Mouse (Mus musculus) limb, embryonic 10.5 days (tissue): Measurements from ENCODE around the gene Rgp1. TPM values are rescaled to one million over a fixed set of nuclear protein-coding genes. Genes with fewer than 3 reads are reported as not detected.

Experiments
- DNase-seq: peaks from one replicate; pipeline ENCODE4 v3.0.0-alpha.2; 2017; ENCODE audit warnings: low spot score
- H3K27ac ChIP-seq: fragments of 300-500 bp; sonication (generic); 2 replicates; pipeline ENCODE4 v1.5.1; 2016; ENCODE audit warnings: mild to moderate bottlenecking
- H3K27me3 ChIP-seq: fragments of 300-500 bp; sonication (generic); 2 replicates; pipeline ENCODE4 v1.6.1; 2016; ENCODE audit warnings: low read depth, mild to moderate bottlenecking; ENCODE audit not compliant: poor library complexity, severe bottlenecking
- H3K36me3 ChIP-seq: fragments of 300-500 bp; sonication (generic); 2 replicates; pipeline ENCODE4 v1.6.1; 2016; ENCODE audit warnings: mild to moderate bottlenecking, moderate library complexity
- H3K4me1 ChIP-seq: fragments of 300-500 bp; sonication (generic); 2 replicates; pipeline ENCODE4 v1.6.1; 2016
- H3K4me3 ChIP-seq: fragments of 300-500 bp; sonication (generic); 2 replicates; pipeline ENCODE4 v1.5.1; 2016; ENCODE audit warnings: mild to moderate bottlenecking, moderate library complexity
- H3K9me3 ChIP-seq: fragments of 300-500 bp; sonication (generic); replicated peaks from 2 replicates; pipeline ENCODE4 v1.6.1; 2016; ENCODE audit warnings: mild to moderate bottlenecking
- WGBS: fragments of 180-500 bp; shearing (Covaris S2); methylation state at CpG from one replicate; pipeline ENCODE4 v1.1.7; 2016; 5-methylcytosine and 5-hydroxymethylcytosine counted together
- polyA plus RNA-seq: library from polyadenylated mRNA; unstranded; fragments of >200 nt; fragmentation: Nextera tagmentation; extraction: Ambion mirVana; gene quantifications from 2 replicates; pipeline ENCODE4 v1.2.1, GENCODE M21; 2016

The Rgp1 gene
- polyA plus RNA-seq, 1 experiment from 2014 or later = 30.0 TPM

DNA sequence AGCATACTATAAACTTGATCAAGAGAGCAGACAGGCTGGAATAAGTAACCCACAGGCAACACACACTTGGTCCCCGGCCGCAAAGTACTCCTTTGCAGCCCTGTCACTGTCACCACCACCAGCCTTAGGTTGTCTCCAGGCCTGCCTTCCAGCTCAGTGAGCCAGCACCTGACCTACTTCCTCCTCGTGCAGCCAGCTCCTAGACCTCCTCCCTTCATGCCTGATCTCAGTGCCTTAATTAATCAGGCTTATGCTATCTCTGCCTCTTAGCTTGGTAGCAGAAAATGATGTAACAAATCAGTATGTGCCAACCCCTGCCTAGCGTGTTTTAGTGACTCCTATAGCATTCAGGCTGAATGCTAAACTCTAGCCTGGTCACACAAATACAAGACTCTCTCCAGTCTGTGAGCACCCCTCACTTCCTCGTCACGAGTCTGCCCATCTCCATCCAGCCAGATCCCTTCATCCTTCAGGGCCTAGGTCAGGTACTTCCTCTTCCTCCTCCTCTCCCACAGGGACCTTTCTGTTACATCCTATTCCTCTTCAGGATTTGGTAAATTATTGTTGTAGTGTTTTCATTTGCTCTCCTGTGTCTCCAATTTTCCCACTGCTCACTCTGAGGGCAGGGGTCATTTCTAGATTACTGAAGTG, 7.0 kb upstream of the Rgp1 start:
- H3K27ac ChIP-seq = no peak overlapping the region
- H3K36me3 ChIP-seq = peaks cover 89% of the 10 kb centered on the region
- H3K4me1 ChIP-seq = peaks cover 11% of the 10 kb centered on the region

DNA sequence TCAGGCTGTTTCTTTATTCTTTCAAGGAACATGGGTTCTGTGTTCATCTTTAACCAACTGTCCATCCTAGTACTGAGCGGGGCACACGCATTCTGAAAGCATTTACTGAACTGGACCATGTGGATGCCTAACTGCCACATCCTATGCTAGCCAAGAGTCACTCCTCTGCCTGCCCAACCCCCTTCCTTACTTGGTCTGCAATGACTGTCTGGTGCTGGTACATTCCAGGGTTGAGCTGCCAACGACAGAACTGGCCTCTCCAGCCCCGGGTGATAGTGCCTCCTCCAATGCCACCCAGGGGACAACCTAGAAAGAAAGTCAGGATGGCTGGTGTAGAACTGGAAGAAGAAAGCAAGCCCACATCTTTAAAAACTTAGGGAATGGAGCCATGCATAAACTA, 5.0 kb upstream of the Rgp1 start:
- Histone ChIP-seq H3K4me1 (peaks cover 31% of the 10 kb centered on the region), H3K4me3 (no peak overlapping the region), H3K9me3 (no peaks in the 10 kb centered on the region), H3K36me3 (peaks cover 73% of the 10 kb centered on the region), H3K27ac (no peak overlapping the region), H3K27me3 (no peaks in the 10 kb centered on the region)
- no peak for DNase-seq
- WGBS = 91% methylated on average over 4 of the region's 4 CpGs

More for the DNA sequence above, 7.0 kb upstream of the Rgp1 start:
- Histone ChIP-seq H3K9me3 (no peaks in the 10 kb centered on the region), H3K4me3 (no peak overlapping the region), H3K27me3 (no peaks in the 10 kb centered on the region)
- WGBS = 89% methylated on average over 6 of the region's 6 CpGs
- DNase-seq = no peak

DNA sequence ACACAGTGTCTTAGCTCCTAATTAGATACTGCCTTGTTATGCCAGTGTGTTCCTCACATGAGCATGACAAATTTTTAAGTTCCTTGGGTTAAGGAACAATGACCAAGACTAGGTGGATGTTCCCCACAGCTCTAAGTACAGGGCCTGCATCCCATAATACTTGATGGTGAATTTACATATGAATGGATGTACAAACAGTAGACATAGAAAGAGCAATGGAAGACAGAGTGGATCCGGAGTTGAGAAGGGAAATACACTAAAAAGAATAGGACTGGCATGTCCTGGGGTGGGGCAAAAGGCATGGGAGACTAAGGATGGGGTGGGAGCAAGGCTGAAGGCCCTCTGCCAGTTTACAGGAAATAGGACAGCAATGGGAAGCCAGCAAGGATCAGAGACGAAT, 3.2 kb upstream of the Rgp1 start:
- Histone ChIP-seq H3K27ac (no peak overlapping the region), H3K9me3 (no peaks in the 10 kb centered on the region), H3K4me3 (no peak overlapping the region), H3K4me1 (peaks cover 39% of the 10 kb centered on the region), H3K27me3 (no peaks in the 10 kb centered on the region), H3K36me3 (peaks cover 59% of the 10 kb centered on the region)
- 87% methylated on average over 2 of the region's 2 CpGs for WGBS
- DNase-seq = no peak

DNA sequence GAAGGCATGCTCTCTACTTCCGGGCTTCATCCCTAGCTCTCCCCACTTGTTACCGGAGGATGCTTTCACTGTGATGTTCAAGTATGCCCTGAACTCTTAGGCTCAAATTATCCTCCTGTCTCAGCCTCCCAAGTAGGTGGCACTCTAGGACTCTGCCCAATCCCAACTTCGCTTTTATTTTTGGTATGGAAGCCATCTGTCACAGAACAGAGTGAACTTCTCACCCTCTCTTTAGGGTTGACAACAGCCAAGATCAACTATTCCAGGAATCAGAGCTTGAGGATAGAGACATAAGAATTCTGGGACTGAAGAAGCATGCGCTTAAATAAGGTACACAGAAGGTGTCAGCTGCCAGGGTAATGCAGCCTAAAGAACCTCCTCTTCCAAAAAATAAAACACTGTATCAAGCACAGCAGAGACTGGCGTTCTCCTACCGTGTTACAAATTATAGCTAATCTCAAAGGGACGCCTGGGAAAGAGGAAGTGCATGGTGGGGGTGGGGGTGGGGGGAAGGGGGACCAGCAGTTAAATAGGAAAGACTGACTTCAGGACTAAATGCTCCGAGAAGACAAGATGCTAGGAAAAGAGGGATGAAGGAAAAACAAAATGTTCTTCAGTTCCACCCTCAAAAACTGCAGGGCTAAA, 1.2 kb upstream of the Rgp1 start:
- WGBS = 58% methylated on average over 8 of the region's 8 CpGs
- no peak for DNase-seq
- peaks cover 59% of the 10 kb centered on the region for H3K36me3 ChIP-seq
- no peaks in the 10 kb centered on the region for H3K27me3 ChIP-seq
- peak overlapping the region; percentile 84 for H3K4me3 ChIP-seq
- H3K9me3 ChIP-seq = no peaks in the 10 kb centered on the region
- H3K27ac ChIP-seq = peak overlapping the region; percentile 94
- peaks cover 39% of the 10 kb centered on the region for H3K4me1 ChIP-seq

DNA sequence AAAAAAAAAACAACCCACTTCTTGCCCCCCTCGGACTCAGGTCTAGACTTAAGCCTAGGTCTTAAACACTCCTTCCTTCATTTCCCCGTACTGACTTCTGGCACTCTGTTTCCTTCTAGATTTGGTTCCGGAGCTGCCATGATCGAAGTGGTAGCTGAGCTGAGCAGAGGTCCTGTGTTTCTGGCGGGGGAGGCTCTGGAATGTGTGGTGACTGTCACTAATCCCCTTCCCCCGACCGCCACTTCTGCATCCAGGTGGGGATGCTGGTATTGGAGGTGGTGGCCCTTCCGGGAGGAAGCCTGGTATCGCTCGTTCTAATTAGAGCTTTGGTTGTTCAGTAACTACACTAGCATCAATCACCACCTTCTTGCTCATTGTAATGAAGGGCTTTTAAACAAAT, 741 bp downstream of the Rgp1 start:
- peaks cover 59% of the 10 kb centered on the region for H3K36me3 ChIP-seq
- peak overlapping the region; percentile 84 for H3K4me3 ChIP-seq
- no peaks in the 10 kb centered on the region for H3K27me3 ChIP-seq
- DNase-seq = no peak
- WGBS = 10% methylated on average over 10 of the region's 10 CpGs
- H3K27ac ChIP-seq = peak overlapping the region; percentile 94
- no peaks in the 10 kb centered on the region for H3K9me3 ChIP-seq
- peaks cover 48% of the 10 kb centered on the region for H3K4me1 ChIP-seq

DNA sequence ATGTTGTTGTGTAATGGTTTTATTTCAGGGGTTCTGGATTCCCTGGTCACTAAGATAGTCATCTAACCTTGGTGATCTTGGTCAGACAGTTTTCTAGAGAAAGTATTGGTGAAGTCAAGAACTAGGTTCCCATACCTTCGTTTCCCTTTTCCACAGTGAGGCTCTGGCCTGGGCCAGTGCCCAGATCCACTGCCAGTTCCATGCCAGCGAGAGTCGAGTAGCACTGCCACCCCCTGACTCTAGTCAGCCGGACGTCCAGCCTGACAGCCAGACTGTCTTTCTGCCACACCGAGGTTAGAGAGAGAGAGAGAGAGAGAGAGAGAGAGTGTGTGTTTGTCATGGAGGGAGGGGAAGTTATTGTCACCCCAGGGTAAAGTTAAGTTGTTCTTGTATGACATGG, 1.2 kb downstream of the Rgp1 start:
- no peak for DNase-seq
- 76% methylated on average over 6 of the region's 6 CpGs for WGBS
- H3K4me1 ChIP-seq = peaks cover 53% of the 10 kb centered on the region
- H3K27ac ChIP-seq = peak overlapping the region; percentile 94; the same call in 1 of the 2 replicates
- H3K27me3 ChIP-seq = no peaks in the 10 kb centered on the region
- peak overlapping the region; percentile 84 for H3K4me3 ChIP-seq
- H3K36me3 ChIP-seq = peaks cover 61% of the 10 kb centered on the region
- no peaks in the 10 kb centered on the region for H3K9me3 ChIP-seq

DNA sequence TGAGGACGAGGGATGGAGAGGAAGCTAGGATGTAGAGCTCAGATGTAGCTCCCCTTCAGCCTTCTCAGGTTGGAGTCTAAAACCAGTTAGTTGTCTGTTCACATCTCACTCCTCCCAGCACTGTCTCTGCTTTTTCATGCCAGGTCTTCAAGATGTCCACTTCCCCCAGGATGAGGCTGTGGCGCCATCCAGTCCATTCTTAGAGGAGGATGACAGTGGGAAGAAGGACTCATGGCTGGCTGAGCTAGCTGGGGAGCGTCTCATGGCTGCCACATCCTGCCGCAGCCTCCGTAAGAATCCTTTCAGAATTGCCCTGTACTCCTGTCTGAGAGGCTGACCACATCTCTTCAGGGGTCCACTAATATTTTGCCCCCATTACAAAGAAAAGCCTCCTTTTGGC, 2.2 kb downstream of the Rgp1 start:
- Histone ChIP-seq H3K27me3 (no peaks in the 10 kb centered on the region), H3K4me1 (peaks cover 57% of the 10 kb centered on the region), H3K9me3 (no peaks in the 10 kb centered on the region), H3K4me3 (no peak overlapping the region), H3K36me3 (peaks cover 61% of the 10 kb centered on the region), H3K27ac (no peak overlapping the region)
- WGBS = 96% methylated on average over 5 of the region's 5 CpGs
- no peak for DNase-seq

DNA sequence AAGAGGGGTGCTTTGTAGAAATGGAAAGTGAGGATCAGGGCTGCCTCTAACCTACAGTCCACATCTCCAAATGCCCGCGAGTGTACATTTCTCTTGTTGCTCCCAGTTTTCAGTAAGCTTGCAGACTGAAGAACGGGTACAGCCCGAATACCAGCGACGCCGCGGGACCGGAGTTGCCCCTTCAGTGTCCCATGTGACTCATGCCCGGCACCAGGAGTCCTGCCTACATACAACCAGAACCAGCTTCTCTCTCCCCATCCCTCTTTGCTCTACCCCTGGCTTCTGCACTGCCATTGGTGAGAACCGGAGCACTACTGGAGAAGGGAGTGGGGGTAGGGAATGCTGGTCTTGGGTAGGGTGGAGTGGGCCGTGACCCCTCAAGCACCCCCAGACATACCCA, 2.9 kb downstream of the Rgp1 start:
- Histone ChIP-seq H3K27ac (no peak overlapping the region), H3K36me3 (peaks cover 58% of the 10 kb centered on the region), H3K4me1 (peaks cover 54% of the 10 kb centered on the region), H3K9me3 (no peaks in the 10 kb centered on the region), H3K27me3 (no peaks in the 10 kb centered on the region), H3K4me3 (no peak overlapping the region)
- DNase-seq = no peak
- 94% methylated on average over 12 of the region's 12 CpGs for WGBS

DNA sequence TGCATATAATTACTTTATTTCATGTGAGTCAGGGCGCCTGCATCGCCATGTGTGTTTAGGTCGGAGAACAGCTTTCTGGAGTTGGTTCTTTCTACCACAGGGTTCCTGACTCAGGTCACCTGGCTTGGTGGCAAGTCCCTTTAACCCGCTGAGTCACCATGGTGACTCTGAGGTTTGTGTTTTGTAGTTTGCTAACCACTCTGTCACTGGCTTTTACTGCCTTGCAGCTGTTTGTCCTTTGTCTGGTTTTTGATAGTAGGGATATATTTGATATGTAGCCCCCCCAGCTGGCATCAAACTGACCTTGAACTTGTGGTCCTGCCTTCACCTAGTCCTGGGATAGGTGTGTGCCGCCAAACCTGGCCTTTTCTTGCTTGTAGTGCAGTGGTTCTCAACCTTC, 3.7 kb downstream of the Rgp1 start:
- no peaks in the 10 kb centered on the region for H3K27me3 ChIP-seq
- no peak overlapping the region for H3K4me3 ChIP-seq
- no peak for DNase-seq
- peaks cover 50% of the 10 kb centered on the region for H3K4me1 ChIP-seq
- no peak overlapping the region for H3K27ac ChIP-seq
- H3K36me3 ChIP-seq = peaks cover 52% of the 10 kb centered on the region
- no peaks in the 10 kb centered on the region for H3K9me3 ChIP-seq
- 94% methylated on average over 5 of the region's 5 CpGs for WGBS

DNA sequence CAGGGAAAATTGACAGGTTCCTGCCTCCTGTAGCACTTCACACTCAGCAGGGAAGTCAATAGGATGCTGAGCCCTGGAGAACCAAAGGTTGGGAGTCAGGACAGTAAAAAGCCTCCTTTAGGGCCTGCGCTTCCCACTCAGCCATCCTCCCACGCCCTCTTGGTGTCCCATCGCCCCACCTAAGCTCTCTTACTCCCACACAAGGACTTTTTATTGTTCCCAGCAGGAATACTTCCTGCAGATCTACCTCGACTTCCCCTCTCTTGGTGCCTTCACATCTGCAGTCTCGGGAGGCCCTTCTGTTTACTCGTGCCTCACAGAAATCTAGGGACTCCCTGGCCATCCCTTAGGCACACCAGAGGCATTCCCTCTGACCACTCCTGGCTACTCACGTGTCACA, 4.9 kb downstream of the Rgp1 start:
- Histone ChIP-seq H3K9me3 (no peaks in the 10 kb centered on the region), H3K4me3 (no peak overlapping the region), H3K27ac (no peak overlapping the region), H3K4me1 (peaks cover 43% of the 10 kb centered on the region), H3K27me3 (no peaks in the 10 kb centered on the region), H3K36me3 (peaks cover 52% of the 10 kb centered on the region)
- WGBS = 72% methylated on average over 7 of the region's 7 CpGs
- DNase-seq = no peak

DNA sequence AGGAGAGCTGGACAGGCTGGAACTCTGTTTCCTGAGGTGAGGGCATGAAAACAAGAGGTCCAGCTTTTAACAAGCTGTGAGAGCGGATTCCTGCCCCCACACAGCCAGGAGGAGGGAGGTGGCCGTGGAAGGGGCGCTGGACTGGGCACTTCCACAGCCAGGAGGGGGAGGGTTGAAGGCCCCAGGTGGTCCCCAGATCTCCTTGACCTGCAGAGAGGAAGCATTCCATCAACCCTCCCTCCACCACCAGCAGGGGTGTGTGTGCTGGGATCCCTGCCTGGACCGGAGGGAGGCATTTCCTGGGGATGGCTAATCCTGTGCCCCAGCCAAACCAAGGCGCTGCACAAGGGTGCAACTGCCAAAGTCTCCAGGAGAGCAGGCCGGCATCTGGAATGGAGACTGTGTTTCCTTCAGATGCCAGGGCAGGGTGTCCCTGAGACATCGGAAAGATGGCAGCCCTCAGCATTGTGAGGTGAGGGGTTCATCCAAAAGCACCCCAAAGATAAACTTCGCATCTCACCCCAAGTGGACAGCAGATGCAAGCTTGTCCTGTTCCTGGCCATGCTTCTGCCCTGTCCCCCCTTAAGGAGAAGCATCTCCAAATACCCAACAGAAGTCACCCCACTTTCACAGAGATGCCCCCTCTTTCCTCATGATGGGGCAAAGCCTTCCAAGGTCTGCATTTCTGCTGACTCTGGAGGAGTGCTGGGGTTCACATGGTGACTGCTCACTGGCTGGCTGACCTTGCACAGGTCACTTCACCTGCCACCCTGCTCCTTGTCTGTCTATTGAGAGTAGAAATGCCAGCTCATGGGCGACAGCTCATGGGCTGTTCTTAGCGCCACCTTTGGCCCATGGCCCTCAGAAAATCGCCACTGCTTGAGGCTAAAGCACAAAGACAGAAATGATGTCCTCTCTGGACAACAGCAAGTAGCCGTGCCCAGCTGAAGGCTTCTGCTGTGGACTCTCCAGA, 6.2 kb downstream of the Rgp1 start, which contains the start of gene Msmp:
Msmp (minus strand) TSS at position 51 of the 973 bp plus-strand sequence.
- H3K36me3 ChIP-seq = peaks cover 52% of the 10 kb centered on the region
- DNase-seq = no peak
- WGBS = 64% methylated on average over 11 of the region's 12 CpGs
- H3K27ac ChIP-seq = peak within 1 kb of the TSS; percentile 28; the same call in 1 of the 2 replicates
- no peaks in the 10 kb centered on the region for H3K27me3 ChIP-seq
- no peak within 1 kb of the TSS for H3K4me3 ChIP-seq
- H3K9me3 ChIP-seq = no peaks in the 10 kb centered on the region
- H3K4me1 ChIP-seq = peaks cover 36% of the 10 kb centered on the region

DNA sequence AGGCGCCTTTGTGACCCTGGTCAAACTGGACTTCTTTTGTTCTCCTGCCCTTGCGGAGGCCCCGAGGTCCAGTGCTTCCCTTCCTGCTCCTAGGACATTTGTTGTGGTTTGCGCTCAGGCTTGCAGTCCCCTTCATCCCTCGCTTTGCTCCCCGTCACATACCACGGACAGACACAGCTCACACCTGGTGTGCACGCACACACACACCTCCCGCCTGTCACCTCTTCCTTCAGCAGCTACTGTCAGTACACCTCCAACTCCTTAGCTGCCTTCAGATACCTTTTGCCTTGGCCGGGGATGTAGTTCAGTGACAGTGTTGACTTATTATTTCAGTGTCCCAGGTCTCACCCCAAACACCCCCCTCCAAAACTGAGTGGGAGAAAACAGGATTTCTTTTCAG, 7.2 kb downstream of the Rgp1 start:
- Histone ChIP-seq H3K27ac (no peak overlapping the region), H3K27me3 (no peaks in the 10 kb centered on the region), H3K9me3 (no peaks in the 10 kb centered on the region), H3K4me3 (no peak overlapping the region), H3K4me1 (peaks cover 34% of the 10 kb centered on the region), H3K36me3 (peaks cover 45% of the 10 kb centered on the region)
- no peak for DNase-seq
- WGBS = 65% methylated on average over 10 of the region's 10 CpGs

DNA sequence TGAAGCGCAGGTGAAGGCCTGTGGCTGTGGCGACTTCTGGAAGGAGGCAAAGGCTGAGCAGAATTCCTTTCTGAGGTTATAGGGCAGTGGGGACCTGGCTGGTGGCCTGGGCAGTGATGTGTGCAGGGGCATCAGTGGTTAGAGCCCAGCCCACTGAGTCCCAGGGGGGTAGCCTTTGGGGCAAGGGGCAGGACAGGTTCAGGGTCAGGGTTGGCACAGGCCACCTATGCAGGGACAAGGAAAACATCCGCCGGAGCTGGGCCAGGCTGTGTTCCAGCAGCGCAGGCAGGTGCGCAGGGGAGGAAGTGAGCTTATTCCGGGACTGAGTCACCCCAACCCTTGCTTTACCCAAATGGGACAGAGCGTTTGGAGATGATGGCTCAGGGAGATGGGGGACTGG, 7.9 kb downstream of the Rgp1 start:
- Histone ChIP-seq H3K9me3 (no peaks in the 10 kb centered on the region), H3K4me3 (no peak overlapping the region), H3K27me3 (no peaks in the 10 kb centered on the region), H3K27ac (no peak overlapping the region), H3K36me3 (peaks cover 38% of the 10 kb centered on the region), H3K4me1 (peaks cover 34% of the 10 kb centered on the region)
- 69% methylated on average over 8 of the region's 8 CpGs for WGBS
- DNase-seq = no peak
